Mouse (Mus musculus) liver, embryonic 14.5 days (tissue): ENCODE results near the gene Tmem212. TPM values are rescaled to one million over a fixed set of nuclear protein-coding genes. Genes with fewer than 3 reads are reported as not detected.
"Not testable (repeated sequence)": the region's sequence is repeated elsewhere in the genome, so short reads cannot be mapped to it uniquely, and the experiment has no call there.

ENCODE experiments used
- ATAC-seq: fragments of 200-750 bp; cut with Nextera tagmentation; 2 replicates; pipeline ENCODE4 v1.8.0; 2017; ENCODE audit warnings: moderate number of reproducible peaks, mild to moderate bottlenecking, moderate library complexity; ENCODE audit not compliant: insufficient read depth
- DNase-seq, 3 experiments: peaks; one replicate each; pipeline ENCODE4 v3.0.0-alpha.2; 2012 to 2013; ENCODE audit warnings: low read depth in 3 of 3, low spot score in 3 of 3
- H3K27ac ChIP-seq: fragments of 300-500 bp; sonication (generic); 2 replicates; pipeline ENCODE4 v1.5.1; 2014; ENCODE audit warnings: moderate library complexity, mild to moderate bottlenecking, control low read depth, inconsistent platforms
- H3K27me3 ChIP-seq: fragments of 300-500 bp; sonication (generic); 2 replicates; pipeline ENCODE4 v1.6.1; 2014; ENCODE audit warnings: mild to moderate bottlenecking, low read length, moderate library complexity; ENCODE audit not compliant: control insufficient read depth, insufficient read depth
- H3K36me3 ChIP-seq: fragments of 300-500 bp; sonication (generic); replicated peaks from 2 replicates; pipeline ENCODE4 v1.6.1; 2014; ENCODE audit warnings: low read depth; ENCODE audit not compliant: control insufficient read depth, insufficient read depth
- H3K4me1 ChIP-seq, 2 experiments: fragments of 200-500 bp in 1 of 2; fragments of 300-500 bp in 1 of 2; sonication (generic) in 1 of 2; replicated peaks; 2 replicates each; pipeline ENCODE4 v1.6.1; 2012 to 2014; ENCODE audit warnings: antibody characterized with exemption in 1 of 2, inconsistent platforms in 1 of 2, low read length in 1 of 2; ENCODE audit not compliant: control insufficient read depth in 2 of 2, insufficient read depth in 2 of 2
- H3K4me2 ChIP-seq: fragments of 300-500 bp; sonication (generic); 2 replicates; pipeline ENCODE4 v1.6.1; 2014; ENCODE audit warnings: low read depth, mild to moderate bottlenecking, control low read depth, moderate library complexity
- H3K4me3 ChIP-seq, 2 experiments: fragments of 200-500 bp in 1 of 2; fragments of 300-500 bp in 1 of 2; sonication (generic) in 1 of 2; 2 replicates each; pipeline ENCODE4 v1.5.1; 2012 to 2014; ENCODE audit warnings: low read depth in 2 of 2, low read length in 2 of 2, mild to moderate bottlenecking in 2 of 2, control low read depth in 1 of 2, inconsistent platforms in 1 of 2, moderate library complexity in 1 of 2; ENCODE audit not compliant: insufficient read depth in 1 of 2
- H3K9ac ChIP-seq: fragments of 300-500 bp; sonication (generic); replicated peaks from 2 replicates; pipeline ENCODE4 v1.6.1; 2014; ENCODE audit warnings: mild to moderate bottlenecking, control low read depth, moderate library complexity
- H3K9me3 ChIP-seq: fragments of 300-500 bp; sonication (generic); 2 replicates; pipeline ENCODE4 v1.6.1; 2016; ENCODE audit warnings: low read length, mixed read lengths; ENCODE audit not compliant: control insufficient read depth
- CTCF ChIP-seq: IDR thresholded peaks from 2 replicates; pipeline ENCODE4 v1.5.1; 2016; ENCODE audit warnings: antibody characterized with exemption, low read depth, control low read depth
- EP300 ChIP-seq: IDR thresholded peaks from 2 replicates; pipeline ENCODE4 v1.6.1; 2016; ENCODE audit warnings: antibody characterized with exemption, low read depth
- WGBS: fragments of 180-500 bp; shearing (Covaris S2); extraction: QIAGEN DNeasy Blood & Tissue Kit; methylation state at CpG from one replicate; pipeline ENCODE4 v1.1.7; 2014; ENCODE audit not compliant: insufficient replicate concordance; 5-methylcytosine and 5-hydroxymethylcytosine counted together
- polyA plus RNA-seq, 2 experiments: library from polyadenylated mRNA; depleted of rRNA in 1 of 2; stranded (reverse) in 1 of 2; unstranded in 1 of 2; fragments of >200 nt; fragmentation: Nextera tagmentation in 1 of 2; extraction: Ambion mirVana in 1 of 2; gene quantifications; 2 replicates each; pipeline versions ENCODE4 v1.2.1 to v1.2.3; 2012 to 2014

The Tmem212 gene
- not detected in 2 replicates for polyA plus RNA-seq (2012; rRNA removed)
- not detected in 2 replicates for polyA plus RNA-seq (2014; fragmentation: Nextera tagmentation; extraction: Ambion mirVana)

GRCm38 (mm10) chr3:27896318-27896892, at the start of gene Tmem212:
Gene Tmem212, minus strand, starts transcription at chr3:27896368.
- WGBS = 39% methylated on average over 8 of the region's 8 CpGs
- Histone ChIP-seq H3K36me3 (no peaks in the 10 kb centered on the region), H3K27ac (no peak within 1 kb of the TSS), H3K9ac (no peak within 1 kb of the TSS), H3K27me3 (no peaks in the 10 kb centered on the region), H3K4me2 (no peak within 1 kb of the TSS), H3K9me3 (no peaks in the 10 kb centered on the region), H3K4me1 (peaks cover 3 to 24% of the 10 kb centered on the region in 2 experiments; a peak in 3 of 4 replicates), H3K4me3 (no peak within 1 kb of the TSS)
- no peak for ATAC-seq
- TF ChIP-seq CTCF (no peak), EP300 (no peak)
- DNase-seq = no peak

GRCm38 (mm10) chr3:27945397-27945796, 49.2 kb upstream of the Tmem212 start:
- not testable (repeated sequence) for DNase-seq, H3K36me3 ChIP-seq, H3K9ac ChIP-seq, H3K4me2 ChIP-seq, H3K27me3 ChIP-seq, H3K4me3 ChIP-seq, H3K27ac ChIP-seq, ATAC-seq, H3K9me3 ChIP-seq, H3K4me1 ChIP-seq
- WGBS = 35% methylated on average over 2 of the region's 2 CpGs

- DNase-seq = no peak
- Histone ChIP-seq H3K4me2 (no peak overlapping the region), H3K27ac (no peak overlapping the region), H3K4me3 (no peak overlapping the region), H3K9ac (no peak overlapping the region), H3K4me1 (peaks cover 0 to 6% of the 10 kb centered on the region in 2 experiments; a peak in 1 of 4 replicates), H3K27me3 (no peaks in the 10 kb centered on the region; the same call in 1 of the 2 replicates), H3K36me3 (no peaks in the 10 kb centered on the region), H3K9me3 (no peaks in the 10 kb centered on the region)
- ATAC-seq = no peak
- TF ChIP-seq CTCF (no peak), EP300 (no peak)
- 68% methylated on average over 7 of the region's 7 CpGs for WGBS
Observed at GRCm38 (mm10) chr3:27942991-27943390, 46.8 kb upstream of the Tmem212 start.

GRCm38 (mm10) chr3:27941634-27942033, 45.5 kb upstream of the Tmem212 start:
- TF ChIP-seq CTCF (no peak), EP300 (no peak)
- 51% methylated on average over 3 of the region's 3 CpGs for WGBS

GRCm38 (mm10) chr3:27938381-27939323, 42.5 kb upstream of the Tmem212 start, which contains the start of gene Pld1:
Gene Pld1, plus strand, starts transcription at chr3:27938695.
- ATAC-seq (peak; percentile 60), DNase-seq (no peak)
- H3K4me3 ChIP-seq = peak within 1 kb of the TSS; percentile 52 to 62
- under 1% methylated on average over 65 of the region's 68 CpGs for WGBS
- no peak within 1 kb of the TSS for H3K27ac ChIP-seq
- H3K9ac ChIP-seq = peak within 1 kb of the TSS; percentile 35
- no peaks in the 10 kb centered on the region for H3K36me3 ChIP-seq
- TF ChIP-seq CTCF = no peak
- no peak for TF ChIP-seq EP300
- no peaks in the 10 kb centered on the region; the same call in 1 of the 2 replicates for H3K27me3 ChIP-seq
- peak within 1 kb of the TSS; percentile 66 for H3K4me2 ChIP-seq
- no peaks in the 10 kb centered on the region for H3K9me3 ChIP-seq
- peaks cover 0 to 7% of the 10 kb centered on the region in 2 experiments; a peak in 1 of 4 replicates for H3K4me1 ChIP-seq

More at GRCm38 (mm10) chr3:27941634-27942033, 45.5 kb upstream of the Tmem212 start:
- Histone ChIP-seq H3K9ac (no peak overlapping the region), H3K27ac (no peak overlapping the region), H3K9me3 (no peaks in the 10 kb centered on the region), H3K4me1 (peaks cover 0 to 7% of the 10 kb centered on the region in 2 experiments; a peak in 1 of 4 replicates), H3K36me3 (no peaks in the 10 kb centered on the region), H3K4me3 (no peak overlapping the region), H3K4me2 (no peak overlapping the region), H3K27me3 (no peaks in the 10 kb centered on the region; the same call in 1 of the 2 replicates)
- ATAC-seq = no peak
- no peak for DNase-seq
